Mouse (Mus musculus): ENCODE measurements around the gene Gm3417. TPM values are rescaled to one million over a fixed set of nuclear protein-coding genes. Genes with fewer than 3 reads are reported as not detected.
A peak's percentile ranks its signal among the peaks of the same experiment; 100 is the strongest.
"Not testable (repeated sequence)": the region's sequence is repeated elsewhere in the genome, so short reads cannot be mapped to it uniquely, and the experiment has no call there.

The Gm3417 gene
- polyA plus RNA-seq, 1 experiment from 2014 or later = 2.2 TPM

- H3K27me3 ChIP-seq (ENCODE audit: control insufficient read depth, insufficient read depth, low read length); H3K4me3 ChIP-seq (ENCODE audit: low read depth, low read length); H3K4me2 ChIP-seq (ENCODE audit: low read depth, low read length, severe bottlenecking); DNase-seq (ENCODE audit: low spot score); H3K9ac ChIP-seq (ENCODE audit: low read length); H3K9me3 ChIP-seq (ENCODE audit: control insufficient read depth, low read length); ATAC-seq (replicated peaks; ENCODE audit: low FRiP score); H3K4me1 ChIP-seq (replicated peaks; ENCODE audit: control insufficient read depth, insufficient read depth, low read length); H3K27ac ChIP-seq (ENCODE audit: low read depth, low read length); H3K36me3 ChIP-seq (ENCODE audit: control insufficient read depth, insufficient read depth, low read length): not testable (repeated sequence)
- no CpG with 5 or more reads among the region's 5 CpGs for WGBS
Measured at GRCm38 (mm10) chr17:14994140-14994539, 15.6 kb upstream of the Gm3417 start.

GRCm38 (mm10) chr17:14993139-14993832 is 14.7 kb upstream of the Gm3417 start:
- peak; percentile 89 for ATAC-seq (replicated peaks; ENCODE audit: low FRiP score)
- H3K9me3 ChIP-seq (ENCODE audit: control insufficient read depth, low read length); H3K27ac ChIP-seq (ENCODE audit: low read depth, low read length); H3K4me1 ChIP-seq (replicated peaks; ENCODE audit: control insufficient read depth, insufficient read depth, low read length); DNase-seq (ENCODE audit: low spot score); H3K4me3 ChIP-seq (ENCODE audit: low read depth, low read length); H3K27me3 ChIP-seq (ENCODE audit: control insufficient read depth, insufficient read depth, low read length); H3K9ac ChIP-seq (ENCODE audit: low read length); H3K36me3 ChIP-seq (ENCODE audit: control insufficient read depth, insufficient read depth, low read length); H3K4me2 ChIP-seq (ENCODE audit: low read depth, low read length, severe bottlenecking): not testable (repeated sequence)
- no CpG with 5 or more reads among the region's 47 CpGs for whole genome bisulfite sequencing

DNA sequence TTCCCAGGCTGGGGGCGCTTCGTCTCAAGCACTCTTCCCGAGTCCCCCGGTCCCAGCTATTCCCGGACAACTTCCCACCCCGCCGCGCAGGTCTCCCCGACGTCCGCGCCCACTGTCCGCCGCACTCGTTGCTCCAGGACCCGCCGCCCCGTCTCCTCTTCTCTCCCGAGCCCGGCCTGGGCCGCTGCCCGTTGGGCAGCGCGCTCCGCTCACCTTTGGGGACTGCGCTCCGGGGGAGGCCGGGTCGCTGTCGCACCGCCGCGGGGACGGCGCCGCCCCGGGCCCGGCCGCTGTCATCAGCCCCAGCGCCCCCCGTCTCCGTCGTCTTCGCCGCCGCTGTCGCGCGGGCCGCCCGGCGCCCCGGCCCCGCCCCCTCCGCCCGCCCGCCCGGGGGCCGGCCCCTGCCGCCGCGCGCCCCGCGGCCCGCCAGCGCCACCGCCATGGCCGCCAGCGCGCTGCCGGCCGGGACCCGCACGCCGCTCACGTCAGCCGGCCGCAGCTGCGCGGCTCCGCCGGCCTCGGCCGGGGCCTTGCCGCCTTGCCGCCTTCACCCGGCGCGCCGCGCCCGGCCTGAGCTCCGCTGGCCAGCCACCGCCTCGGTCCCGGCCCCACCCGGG is 14.0 kb upstream of the Gm3417 start:
- H3K9ac ChIP-seq (ENCODE audit: low read length); H3K27me3 ChIP-seq (ENCODE audit: control insufficient read depth, insufficient read depth, low read length); H3K4me2 ChIP-seq (ENCODE audit: low read depth, low read length, severe bottlenecking); H3K27ac ChIP-seq (ENCODE audit: low read depth, low read length); H3K4me3 ChIP-seq (ENCODE audit: low read depth, low read length); H3K4me1 ChIP-seq (replicated peaks; ENCODE audit: control insufficient read depth, insufficient read depth, low read length); H3K36me3 ChIP-seq (ENCODE audit: control insufficient read depth, insufficient read depth, low read length); H3K9me3 ChIP-seq (ENCODE audit: control insufficient read depth, low read length); DNase-seq (ENCODE audit: low spot score): not testable (repeated sequence)
- WGBS = no CpG with 5 or more reads among the region's 98 CpGs
- ATAC-seq (replicated peaks; ENCODE audit: low FRiP score) = peak; percentile 69; the same call in 1 of the 2 replicates

DNA sequence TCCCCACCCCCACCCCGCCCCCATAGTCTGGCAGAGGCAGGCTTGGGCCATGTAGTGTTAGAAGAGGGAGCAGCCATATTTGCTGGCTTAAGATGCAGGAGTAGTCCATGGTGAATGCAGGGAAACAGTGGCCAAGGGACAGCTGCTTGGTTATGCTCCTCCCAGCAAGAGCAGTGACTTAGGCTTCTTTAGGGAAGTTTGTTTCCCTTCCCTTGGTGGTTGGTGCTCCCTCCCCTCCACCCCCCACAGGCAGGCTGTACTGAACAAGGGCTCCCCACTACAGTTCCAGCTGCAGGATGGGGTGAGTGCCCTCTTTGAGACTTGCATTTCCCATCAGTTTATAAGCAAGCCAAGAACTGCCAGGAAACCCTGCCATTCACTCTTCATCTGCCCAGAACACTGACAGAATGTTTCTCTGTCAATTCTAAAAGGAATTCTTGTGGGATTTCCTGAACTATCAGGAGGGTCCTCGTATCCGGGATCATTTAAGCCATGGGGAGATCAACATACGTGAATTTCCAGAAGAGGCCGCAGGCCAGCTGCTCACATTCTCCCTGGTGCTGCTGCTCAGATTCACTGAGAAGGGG is 11.6 kb upstream of the Gm3417 start:
- 89% methylated on average over 4 of the region's 5 CpGs for whole genome bisulfite sequencing
- not testable (repeated sequence) for H3K9me3 ChIP-seq (ENCODE audit: control insufficient read depth, low read length); H3K27ac ChIP-seq (ENCODE audit: low read depth, low read length); DNase-seq (ENCODE audit: low spot score); H3K4me2 ChIP-seq (ENCODE audit: low read depth, low read length, severe bottlenecking); H3K9ac ChIP-seq (ENCODE audit: low read length); ATAC-seq (replicated peaks; ENCODE audit: low FRiP score); H3K4me1 ChIP-seq (replicated peaks; ENCODE audit: control insufficient read depth, insufficient read depth, low read length); H3K4me3 ChIP-seq (ENCODE audit: low read depth, low read length); H3K36me3 ChIP-seq (ENCODE audit: control insufficient read depth, insufficient read depth, low read length); H3K27me3 ChIP-seq (ENCODE audit: control insufficient read depth, insufficient read depth, low read length)

- peak; percentile 8; the same call in 1 of the 2 replicates for ATAC-seq (replicated peaks; ENCODE audit: low FRiP score)
- H3K27ac ChIP-seq (ENCODE audit: low read depth, low read length); H3K36me3 ChIP-seq (ENCODE audit: control insufficient read depth, insufficient read depth, low read length); H3K9ac ChIP-seq (ENCODE audit: low read length); H3K4me2 ChIP-seq (ENCODE audit: low read depth, low read length, severe bottlenecking); DNase-seq (ENCODE audit: low spot score); H3K4me3 ChIP-seq (ENCODE audit: low read depth, low read length); H3K27me3 ChIP-seq (ENCODE audit: control insufficient read depth, insufficient read depth, low read length); H3K4me1 ChIP-seq (replicated peaks; ENCODE audit: control insufficient read depth, insufficient read depth, low read length); H3K9me3 ChIP-seq (ENCODE audit: control insufficient read depth, low read length): not testable (repeated sequence)
- WGBS = 2% methylated on average over 4 of the region's 7 CpGs
Measured at GRCm38 (mm10) chr17:14977718-14978361, 750 bp downstream of the Gm3417 start.

DNA sequence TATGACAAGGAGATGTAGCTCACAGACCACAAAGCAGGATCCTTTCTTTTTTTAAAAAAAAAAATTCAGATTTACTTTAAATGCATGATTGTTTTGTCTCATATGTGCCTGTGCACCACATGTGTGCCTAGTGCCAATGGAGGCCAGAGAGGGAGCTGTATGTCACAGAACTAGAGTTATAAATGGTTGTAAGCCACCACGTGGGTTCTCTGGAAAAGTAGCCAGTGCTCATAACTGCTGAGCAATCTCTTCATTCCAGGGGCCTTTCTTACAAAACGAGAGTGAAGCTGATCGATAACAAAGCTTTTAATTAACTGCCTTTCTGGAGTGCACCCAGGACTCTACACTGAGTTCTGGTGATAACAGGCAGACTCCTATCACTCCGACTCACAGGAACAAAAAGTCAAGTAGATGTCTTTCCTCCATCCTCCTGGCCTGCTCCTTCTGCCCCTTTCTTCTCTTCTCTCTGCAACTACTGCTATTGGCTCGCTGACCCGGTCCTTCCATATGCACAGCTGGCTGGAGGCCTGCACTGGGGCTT is 10.1 kb downstream of the Gm3417 start:
- not testable (repeated sequence) for ATAC-seq (replicated peaks; ENCODE audit: low FRiP score); H3K9me3 ChIP-seq (ENCODE audit: control insufficient read depth, low read length); H3K27ac ChIP-seq (ENCODE audit: low read depth, low read length); H3K4me2 ChIP-seq (ENCODE audit: low read depth, low read length, severe bottlenecking); H3K9ac ChIP-seq (ENCODE audit: low read length); H3K36me3 ChIP-seq (ENCODE audit: control insufficient read depth, insufficient read depth, low read length); H3K27me3 ChIP-seq (ENCODE audit: control insufficient read depth, insufficient read depth, low read length); H3K4me1 ChIP-seq (replicated peaks; ENCODE audit: control insufficient read depth, insufficient read depth, low read length); DNase-seq (ENCODE audit: low spot score); H3K4me3 ChIP-seq (ENCODE audit: low read depth, low read length)
- WGBS = no CpG with 5 or more reads among the region's 6 CpGs

DNA sequence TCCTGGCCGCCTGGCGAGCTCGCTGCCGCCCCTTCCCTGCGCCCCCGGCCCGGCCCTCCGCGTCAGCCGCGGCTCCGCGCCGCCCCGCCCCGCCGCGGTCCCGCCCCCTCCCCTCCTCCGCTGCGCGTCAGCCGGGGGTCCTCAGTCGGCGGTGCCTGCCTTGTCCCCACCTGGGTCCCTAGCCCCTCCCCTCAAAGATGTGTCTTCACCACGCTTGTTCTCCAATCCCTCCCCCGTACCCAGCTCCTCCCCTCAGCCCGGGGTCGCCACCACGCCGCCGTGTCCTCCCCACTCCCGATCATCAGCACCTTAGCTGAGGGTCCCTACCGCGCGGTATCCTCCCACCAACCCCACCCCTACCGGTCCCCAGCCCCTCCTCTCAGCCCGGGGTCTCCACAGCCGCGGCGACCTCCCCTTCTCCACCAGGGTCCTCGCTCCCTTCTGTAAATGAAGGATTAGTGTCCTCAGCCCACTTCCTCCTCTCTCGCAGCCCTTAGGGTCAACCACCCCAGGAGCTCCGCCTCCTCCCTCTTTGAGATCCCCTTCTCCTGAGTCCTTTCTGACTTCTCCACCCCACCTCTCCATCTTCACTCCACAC is 16.9 kb downstream of the Gm3417 start:
- not testable (repeated sequence) for H3K27ac ChIP-seq (ENCODE audit: low read depth, low read length); H3K9ac ChIP-seq (ENCODE audit: low read length); DNase-seq (ENCODE audit: low spot score); H3K27me3 ChIP-seq (ENCODE audit: control insufficient read depth, insufficient read depth, low read length); H3K4me2 ChIP-seq (ENCODE audit: low read depth, low read length, severe bottlenecking); H3K4me3 ChIP-seq (ENCODE audit: low read depth, low read length); H3K36me3 ChIP-seq (ENCODE audit: control insufficient read depth, insufficient read depth, low read length); H3K4me1 ChIP-seq (replicated peaks; ENCODE audit: control insufficient read depth, insufficient read depth, low read length); H3K9me3 ChIP-seq (ENCODE audit: control insufficient read depth, low read length)
- WGBS = no CpG with 5 or more reads among the region's 44 CpGs
- ATAC-seq (replicated peaks; ENCODE audit: low FRiP score) = peak; percentile 94

- DNase-seq (ENCODE audit: low spot score) = peak; percentile 64
- H3K27me3 ChIP-seq (ENCODE audit: control insufficient read depth, insufficient read depth, low read length); H3K27ac ChIP-seq (ENCODE audit: low read depth, low read length); H3K9me3 ChIP-seq (ENCODE audit: control insufficient read depth, low read length); H3K36me3 ChIP-seq (ENCODE audit: control insufficient read depth, insufficient read depth, low read length); H3K4me1 ChIP-seq (replicated peaks; ENCODE audit: control insufficient read depth, insufficient read depth, low read length): not testable (repeated sequence)
- peak within 1 kb of the TSS; percentile 65 for H3K9ac ChIP-seq (ENCODE audit: low read length)
- WGBS = under 1% methylated on average over 39 of the region's 100 CpGs
- H3K4me3 ChIP-seq (ENCODE audit: low read depth, low read length) = peak within 1 kb of the TSS; percentile 64
- peak within 1 kb of the TSS; percentile 95 for H3K4me2 ChIP-seq (ENCODE audit: low read depth, low read length, severe bottlenecking)
- ATAC-seq (replicated peaks; ENCODE audit: low FRiP score) = peak; percentile 73
Measured at GRCm38 (mm10) chr17:14960951-14961556, 17.5 kb downstream of the Gm3417 start, which contains the start of gene Phf10. Gene Phf10, minus strand, starts transcription at chr17:14961273.

All from forebrain, embryonic 11.5 days (tissue).